Mouse (Mus musculus) mouse embryonic stem cell (cell line): ENCODE measurements around the gene Tmem62.
"Not testable (repeated sequence)": the region's sequence is repeated elsewhere in the genome, so short reads cannot be mapped to it uniquely, and the experiment has no call there.

Experiments
- in situ Hi-C, 2 experiments: fragments of 300-500 bp; cut with MboI; formaldehyde crosslinking; loops; 1 replicate in 1 of 2; 3 replicates in 1 of 2; pipeline ENCODE4 v1.14.3; 2019 to 2020; ENCODE audit warnings: low sequenced_read_pairs in 2 of 2, low pct_unique_long_range_greater_than_20kb in 1 of 2, mixed read lengths in 1 of 2; ENCODE audit not compliant: unreplicated experiment in 1 of 2

The Tmem62 gene

DNA sequence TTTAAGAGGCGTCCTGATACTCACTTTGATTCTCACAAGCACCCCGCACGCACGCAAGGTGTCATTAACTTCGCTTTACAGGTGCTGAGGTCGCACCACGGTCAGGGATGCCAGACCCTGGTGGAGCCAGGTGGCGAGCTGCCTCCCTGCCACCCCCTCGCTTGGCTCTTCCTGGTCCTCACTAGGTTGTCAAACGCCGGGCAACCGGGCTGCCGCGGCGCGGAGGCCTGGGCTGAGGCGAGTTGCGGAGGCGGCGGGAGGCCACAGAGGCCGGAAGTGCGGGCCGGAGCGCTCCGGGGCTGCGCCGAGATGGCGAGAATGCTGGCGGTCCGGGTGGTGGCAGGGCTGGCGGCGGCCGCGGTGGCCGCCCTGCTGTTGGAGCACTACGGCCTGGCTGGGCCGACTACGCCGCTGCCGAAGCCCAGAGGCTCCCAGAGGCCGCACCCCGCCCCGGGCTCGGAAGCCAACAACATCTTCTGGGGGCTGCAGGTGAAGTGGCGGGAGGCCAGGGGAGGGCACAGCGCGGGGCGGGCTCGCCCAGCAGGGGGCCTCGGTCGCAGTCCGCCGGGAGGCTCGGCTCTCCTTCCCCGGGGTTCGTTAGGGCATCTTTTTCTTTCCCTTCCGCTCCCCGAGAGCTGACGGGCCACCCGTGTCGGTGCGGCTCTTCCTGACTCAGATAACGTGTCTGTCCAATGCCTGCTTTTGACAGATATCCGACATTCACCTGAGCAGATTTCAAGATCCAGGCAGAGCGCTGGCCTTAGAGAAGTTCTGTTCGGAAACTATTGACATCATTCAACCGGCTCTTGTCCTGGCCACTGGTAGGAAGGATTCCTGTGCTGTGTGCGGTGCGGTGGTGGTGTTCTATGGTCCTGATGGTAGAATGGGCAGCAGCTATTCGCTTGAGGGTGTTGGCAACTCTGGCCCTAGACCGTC, at the start of gene Tmem62:
Tmem62 (plus strand) TSS at position 28 of the 936 bp plus-strand sequence.
- in situ Hi-C loops: no loop called here

DNA sequence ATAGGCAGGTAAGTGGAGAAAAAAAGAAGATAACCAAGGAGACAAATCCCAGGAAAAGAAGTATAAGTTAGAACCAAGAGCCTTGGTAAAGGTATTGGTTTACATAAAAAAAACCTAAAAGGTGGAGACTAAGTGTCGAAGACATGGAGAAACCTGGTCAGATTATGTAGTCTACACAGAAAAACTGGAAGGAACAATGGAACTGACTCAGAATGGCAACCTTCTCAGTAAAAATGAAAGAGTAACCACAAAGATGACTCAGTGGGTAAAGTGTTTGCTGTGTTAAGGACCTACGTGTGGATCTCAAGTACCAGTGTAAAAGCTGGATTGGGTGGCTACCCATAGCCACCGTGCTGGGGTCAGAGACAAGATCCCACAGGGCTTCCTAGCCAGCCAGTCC, 43.8 kb upstream of the Tmem62 start:
- in situ Hi-C loops: no loop called here

DNA sequence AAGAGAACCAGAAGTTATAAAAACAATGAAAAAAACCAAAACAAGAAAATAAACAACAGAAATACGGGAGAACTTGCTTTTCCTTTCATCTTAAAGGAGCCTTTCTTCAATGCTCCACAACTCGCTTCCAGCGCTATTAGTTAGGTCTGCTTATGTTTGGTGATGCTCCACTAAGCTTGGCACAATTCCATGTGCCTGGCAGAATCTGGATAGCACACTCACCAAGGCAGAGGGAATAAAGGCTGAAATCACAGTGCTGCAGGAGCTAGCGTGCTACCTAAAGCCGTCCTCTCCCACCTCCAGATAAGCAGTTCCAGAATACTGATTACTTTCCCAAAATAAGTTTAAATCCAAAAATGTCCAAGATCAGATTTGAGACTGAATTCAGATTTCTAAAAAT, 25.6 kb upstream of the Tmem62 start:
- in situ Hi-C loops: no loop called here

DNA sequence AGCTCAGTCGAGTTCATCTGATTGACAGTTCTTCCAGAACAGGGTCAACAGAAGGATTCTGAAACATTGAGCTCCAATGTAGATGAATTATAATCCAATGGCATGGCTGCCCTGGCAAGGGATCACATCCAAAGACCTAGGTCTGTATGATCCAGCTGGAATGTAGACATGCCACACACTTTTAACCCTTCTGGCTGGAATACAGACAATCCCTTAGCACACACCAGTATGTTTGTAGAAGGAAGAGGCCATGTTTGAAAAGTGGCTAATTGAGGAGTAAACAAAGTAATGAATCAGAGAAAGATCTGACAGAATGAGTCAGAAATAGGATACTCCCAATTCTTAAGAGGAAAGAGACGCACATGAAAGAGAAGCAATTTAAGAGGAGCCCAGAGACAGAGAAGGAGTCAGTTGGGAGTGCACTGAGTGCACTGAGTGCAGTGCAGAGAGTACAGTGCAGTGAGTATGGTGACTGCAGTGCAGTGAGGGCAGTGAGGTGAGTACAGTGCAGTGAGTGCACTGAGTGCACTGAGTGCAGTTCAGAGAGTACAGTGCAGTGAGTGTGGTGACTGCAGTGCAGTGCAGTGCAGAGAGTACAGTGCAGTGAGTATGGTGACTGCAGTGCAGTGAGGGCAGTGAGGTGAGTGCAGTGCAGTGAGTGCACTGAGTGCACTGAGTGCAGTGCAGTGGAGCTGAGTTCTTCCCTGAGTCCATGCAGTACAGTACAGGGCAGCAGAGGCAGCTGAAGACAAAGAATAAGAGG, 24.5 kb upstream of the Tmem62 start:
- in situ Hi-C loops: no loop called here

DNA sequence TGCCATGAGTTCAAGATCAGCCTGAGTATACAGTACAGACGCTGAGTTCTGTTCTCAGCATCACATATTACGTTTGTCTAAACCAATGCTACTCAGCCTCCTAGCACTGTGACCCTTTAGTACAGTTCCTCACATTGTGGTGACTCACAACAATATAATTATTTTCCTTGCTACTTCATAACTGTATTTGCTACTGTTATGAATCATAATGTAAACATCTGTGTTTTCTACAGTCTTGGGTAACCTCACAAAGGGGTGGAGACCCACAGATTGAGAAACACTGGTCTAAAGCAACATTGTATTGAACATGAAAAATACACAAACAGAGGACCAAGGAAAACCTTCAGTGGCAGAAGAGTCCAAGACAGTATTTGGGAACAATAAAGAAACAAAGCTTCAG, 17.5 kb upstream of the Tmem62 start:
- in situ Hi-C loops: no loop called here

DNA sequence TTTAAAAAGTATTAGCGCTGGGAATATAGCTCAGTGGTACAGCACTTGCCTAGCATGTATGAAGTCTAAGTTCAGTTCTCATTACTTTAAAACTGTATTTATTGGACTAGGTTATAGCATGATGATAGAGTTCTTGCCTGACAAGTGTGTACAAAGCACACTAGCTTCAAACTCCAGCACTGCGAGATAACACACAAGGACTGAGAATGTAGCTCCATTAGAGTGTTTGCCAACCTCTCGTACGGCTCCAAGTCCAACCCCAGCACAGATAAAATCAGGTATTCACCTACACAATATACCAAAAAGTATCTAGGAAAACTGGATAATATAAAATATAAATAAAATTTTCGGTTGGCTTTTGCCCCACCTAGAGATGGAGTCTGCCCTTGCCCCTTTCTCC, 17.0 kb upstream of the Tmem62 start:
- in situ Hi-C loops: no loop called here

DNA sequence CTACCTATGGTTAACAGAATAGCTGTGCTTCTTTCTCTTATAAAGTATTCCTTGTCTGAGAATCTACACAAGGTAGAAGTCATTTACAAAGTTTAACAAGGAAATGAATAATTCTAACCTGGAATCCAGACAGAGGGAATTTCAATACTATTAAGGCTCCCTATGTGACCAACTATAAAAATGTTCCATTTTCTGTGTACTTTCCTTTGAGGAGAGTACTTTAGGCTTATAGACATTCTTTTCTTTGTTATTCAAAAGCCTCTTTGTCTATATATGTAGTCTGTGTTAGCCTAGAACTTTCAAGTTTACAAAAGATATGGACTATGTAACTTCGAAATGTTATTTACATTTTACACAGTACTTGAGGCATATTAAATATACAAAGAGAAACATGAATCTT, 16.6 kb upstream of the Tmem62 start:
- in situ Hi-C loops: no loop called here

DNA sequence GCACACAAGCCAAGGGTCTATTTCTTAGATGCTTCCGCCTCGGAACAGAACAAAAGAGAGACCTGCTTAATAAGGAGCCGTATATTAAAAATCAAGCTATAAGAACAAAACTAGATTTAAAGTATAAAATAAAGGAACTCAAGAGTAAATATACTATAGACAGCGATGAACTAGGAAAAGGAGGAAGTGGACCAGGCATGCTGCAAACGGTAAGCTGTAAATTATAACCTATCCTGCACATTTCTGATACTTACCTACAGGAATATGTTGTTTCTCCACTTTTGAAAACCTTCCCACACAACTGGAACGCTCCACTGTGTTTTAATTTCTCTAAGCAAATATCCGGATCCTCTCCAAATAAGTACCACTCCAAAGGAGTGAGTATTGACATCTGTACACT, 13.7 kb upstream of the Tmem62 start:
- in situ Hi-C loops: no loop called here

DNA sequence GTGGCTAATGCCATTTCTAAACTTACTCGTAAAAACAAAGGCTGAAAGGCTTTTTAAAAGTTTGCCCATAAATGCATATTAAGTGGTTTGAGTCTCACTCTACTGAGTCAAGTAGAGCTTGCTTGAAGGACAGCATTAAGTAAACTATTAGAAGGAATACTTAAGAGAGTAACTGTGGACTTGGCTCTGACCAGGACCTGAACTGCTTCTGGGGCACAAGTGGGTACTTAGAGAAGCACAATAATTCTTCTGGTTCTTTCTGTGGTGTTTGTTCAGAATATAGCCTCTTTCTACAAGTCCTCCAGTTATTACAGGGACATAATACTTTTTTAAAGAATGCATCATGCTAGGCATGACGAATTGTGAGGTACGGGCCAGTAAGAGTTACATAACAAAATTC, 11.3 kb upstream of the Tmem62 start:
- in situ Hi-C loops: no loop called here

DNA sequence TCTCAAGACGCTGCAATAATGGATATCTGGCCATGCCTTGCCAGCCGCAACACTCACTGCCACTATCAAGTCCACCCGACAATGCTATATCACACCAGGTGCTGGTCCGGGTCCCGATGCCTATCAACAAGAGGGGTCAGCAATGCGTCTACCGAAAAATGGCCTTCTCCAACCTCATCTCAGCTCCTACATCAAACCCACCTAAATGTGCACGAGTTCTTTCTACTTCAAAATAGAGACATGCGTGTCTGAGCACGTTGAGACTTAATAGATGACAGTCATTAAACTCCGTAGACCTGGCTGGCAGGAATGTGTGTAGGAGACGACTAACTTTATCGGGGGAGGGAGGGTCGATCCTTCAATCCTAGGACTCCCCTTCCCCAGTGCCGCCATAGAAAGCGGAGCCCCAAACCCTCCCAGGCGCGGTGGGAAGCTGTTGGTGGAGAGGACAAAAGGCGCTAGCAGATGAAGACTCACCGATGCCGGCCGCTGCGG, 6.7 kb upstream of the Tmem62 start:
- in situ Hi-C loops: no loop called here

DNA sequence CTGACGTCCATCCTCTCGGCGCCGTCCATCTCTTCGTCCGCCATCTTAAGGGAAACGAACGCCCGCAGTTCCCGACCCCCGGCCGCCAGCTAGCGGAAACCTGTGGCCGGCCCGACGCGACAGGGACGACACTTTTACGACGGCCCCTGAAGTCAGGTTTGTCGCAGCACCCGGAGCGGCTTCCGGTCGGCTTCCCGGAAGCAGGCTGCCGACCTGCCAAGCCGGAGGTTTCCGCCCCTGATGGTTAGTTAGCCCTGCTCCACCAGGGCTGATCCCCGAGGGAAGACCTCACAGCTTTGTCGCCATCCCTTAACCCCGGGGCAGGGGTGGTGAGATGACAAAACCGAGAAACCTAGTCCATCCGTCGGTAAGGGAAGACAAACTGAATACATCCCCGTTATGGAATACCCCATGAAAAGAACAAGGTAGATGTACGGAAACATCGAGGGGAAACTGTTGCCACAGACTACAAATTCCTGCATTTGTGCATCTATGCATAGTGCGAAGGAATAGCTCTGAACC, 6.2 kb upstream of the Tmem62 start, which contains the start of gene Ubr1:
Ubr1 (minus strand) TSS at position 157 of the 522 bp plus-strand sequence.
- in situ Hi-C loops: no loop called here

DNA sequence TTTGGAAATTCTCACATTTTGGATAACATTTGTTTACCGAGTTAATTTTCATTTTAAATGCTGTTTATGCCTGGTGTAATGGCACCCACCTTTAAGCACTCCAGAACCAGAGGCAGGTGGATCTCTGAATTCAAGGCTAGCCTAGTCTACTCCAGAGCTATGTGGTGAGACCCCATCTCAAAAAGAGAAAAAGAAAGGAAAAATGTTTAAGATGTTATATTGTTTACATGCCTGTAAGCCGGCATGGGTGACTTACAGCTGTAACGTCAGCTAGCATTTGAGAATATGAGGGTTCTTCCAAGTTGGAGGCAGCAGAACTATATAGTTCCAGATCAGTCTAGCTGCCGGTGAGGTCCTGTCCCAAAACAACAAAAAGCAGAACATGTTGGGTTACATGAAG, 5.1 kb upstream of the Tmem62 start:
- in situ Hi-C loops: no loop called here

DNA sequence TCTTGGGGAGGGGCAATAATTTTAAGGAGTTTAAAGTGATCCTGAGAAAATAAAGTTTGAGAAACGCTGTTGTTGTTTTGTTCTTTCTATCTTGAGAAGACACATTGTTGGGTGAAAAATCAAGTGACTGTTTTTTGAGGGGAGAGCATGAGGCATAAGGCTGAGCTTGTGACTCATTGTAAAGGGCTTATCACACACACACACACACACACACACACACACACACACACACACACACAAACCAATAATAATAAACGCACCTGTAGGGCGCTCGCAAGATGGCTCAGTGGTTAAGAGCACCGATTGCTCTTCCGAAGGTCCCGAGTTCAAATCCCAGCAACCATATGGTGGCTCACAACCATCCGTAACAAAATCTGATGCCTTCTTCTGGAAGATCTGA, 4.6 kb upstream of the Tmem62 start:
- in situ Hi-C loops: not testable (repeated sequence)

DNA sequence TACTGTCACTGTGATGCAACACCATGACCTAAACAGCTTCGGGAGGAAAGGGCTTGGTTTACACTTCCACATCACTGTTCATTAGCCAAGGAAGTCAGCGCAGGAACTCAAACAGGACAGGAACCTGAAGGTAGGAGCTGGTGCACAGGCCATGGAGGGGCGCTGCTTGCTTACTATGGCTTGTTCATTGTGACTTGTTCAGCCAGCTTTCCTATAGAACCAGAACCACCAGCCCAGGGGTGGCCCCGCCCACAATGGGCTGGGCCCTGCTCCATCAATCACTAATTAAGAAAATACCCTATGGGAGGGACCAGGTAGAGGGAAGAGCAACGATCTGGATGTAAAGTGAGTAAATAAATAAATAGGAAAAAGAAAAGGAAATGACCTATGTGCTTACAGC, 3.9 kb upstream of the Tmem62 start:
- in situ Hi-C loops: no loop called here

DNA sequence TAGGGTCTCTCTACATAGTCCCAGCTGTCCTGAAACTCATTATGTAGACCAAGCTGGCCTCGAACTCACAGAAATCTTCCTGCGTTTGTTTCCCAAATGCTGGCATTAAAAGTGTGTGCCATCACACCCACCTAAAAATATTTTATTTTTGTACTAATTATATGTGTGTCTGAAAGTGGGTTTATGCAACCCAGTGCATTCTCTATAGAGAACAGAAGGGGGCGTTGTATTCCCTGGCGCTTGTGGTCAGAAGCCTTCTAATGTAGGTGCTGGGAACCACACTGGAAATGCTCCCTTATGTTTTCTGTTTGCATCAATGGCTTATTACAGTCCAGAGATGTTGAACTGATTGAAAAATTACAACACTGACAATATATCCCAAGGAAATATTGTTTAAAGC, 509 bp upstream of the Tmem62 start:
- in situ Hi-C loops: no loop called here

DNA sequence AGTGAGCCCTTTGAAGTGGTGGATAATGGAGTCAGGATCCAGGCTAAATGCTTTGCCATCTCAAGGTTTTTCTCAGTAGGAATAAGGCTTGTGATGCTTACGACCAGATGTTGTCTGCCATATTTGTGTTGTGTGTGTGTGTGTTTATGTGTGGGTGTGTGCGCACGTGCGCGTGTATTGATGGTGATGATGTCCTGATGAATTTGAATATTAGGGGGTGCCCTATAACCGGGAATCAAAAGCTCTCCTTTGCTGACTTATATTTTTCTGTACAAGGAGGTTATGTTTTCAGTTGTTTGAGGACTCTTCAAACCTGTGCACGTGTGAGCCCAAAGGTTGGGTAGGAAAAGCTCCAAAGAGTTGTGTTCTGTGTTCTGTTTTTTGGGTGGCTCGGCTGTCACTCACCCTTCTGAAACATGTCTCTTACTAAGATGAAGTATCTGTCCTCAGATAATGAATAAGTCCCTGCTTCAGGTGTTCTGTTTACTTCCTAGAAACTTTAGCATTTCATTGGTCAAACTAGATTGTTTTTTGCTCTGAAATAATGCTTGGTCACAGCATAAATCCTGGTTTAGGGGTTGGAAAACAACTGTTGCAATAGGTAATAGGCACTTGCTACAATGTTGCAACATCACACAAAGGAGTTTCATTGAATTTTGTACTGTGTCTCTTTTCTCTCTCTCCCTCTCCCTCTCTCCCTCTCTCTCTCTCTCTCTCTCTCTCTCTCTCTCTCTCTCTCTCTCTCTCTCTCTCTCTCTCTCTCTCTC, 1.3 kb downstream of the Tmem62 start:
- in situ Hi-C loops: no loop called here

DNA sequence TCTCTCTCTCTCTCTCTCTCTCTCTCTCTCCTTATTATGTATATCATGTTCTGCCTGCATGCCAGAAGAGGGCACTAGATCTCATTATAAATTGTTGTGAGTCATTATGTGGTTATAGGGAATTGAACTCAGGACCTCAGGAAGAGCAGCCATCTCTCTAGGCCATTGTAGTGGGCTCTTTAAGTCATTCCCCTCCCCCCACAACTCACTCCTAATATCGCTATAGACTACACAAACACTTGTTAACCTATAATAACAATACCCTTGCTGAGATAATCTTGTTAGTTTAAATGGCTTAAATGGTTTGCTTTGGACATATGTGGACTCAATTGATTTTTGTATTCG, 1.8 kb downstream of the Tmem62 start:
- in situ Hi-C loops: no loop called here

DNA sequence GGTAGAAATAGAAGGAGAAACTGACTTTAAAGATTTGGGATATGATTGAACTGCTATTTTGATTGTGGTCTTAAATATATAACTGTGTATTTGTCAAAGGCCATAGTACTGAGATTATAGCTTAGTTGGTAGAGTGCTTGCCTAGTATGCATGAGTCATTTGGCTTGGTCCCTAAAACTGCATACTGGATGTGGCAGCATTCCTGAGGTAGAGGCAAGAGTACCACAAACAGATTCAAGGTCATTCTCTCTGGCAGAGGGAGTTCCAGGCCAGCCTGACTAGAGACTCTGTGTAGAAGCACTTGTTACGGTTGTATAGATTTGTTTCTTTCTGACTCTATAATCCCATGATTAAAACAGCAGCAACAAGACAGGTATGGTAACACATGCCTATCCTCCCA, 3.0 kb downstream of the Tmem62 start:
- in situ Hi-C loops: loop anchor here in 1 of 2 experiments (10.0 kb wide), 1 partner anchor 105 kb away; the partner anchor contains the start of gene Tgm5
